Mouse (Mus musculus): ENCODE measurements around the gene Gm16867.
"Not testable (repeated sequence)": the region's sequence is repeated elsewhere in the genome, so short reads cannot be mapped to it uniquely, and the experiment has no call there.

DNA sequence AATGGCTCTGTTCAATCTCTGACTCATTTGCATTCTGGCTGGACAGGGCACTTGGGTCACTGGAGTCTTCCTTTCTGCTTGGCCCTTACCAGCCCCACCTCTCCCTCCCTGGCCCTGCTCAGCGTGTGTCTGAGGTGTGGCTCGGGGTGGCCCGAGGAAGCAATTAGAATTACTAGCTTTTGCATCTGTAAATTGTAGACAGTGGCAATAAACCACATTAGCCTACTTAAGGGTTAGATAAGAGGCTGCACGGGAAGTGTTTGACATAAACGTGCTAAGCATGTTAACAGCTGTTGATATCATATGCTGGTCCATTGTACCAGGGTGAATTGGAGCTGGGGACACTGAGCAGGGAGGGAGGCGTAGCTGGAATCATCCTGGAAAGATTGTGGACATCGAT is 62.2 kb downstream of the Gm16867 start:
- not testable (repeated sequence) for TF ChIP-seq TAL1, GATA1 (IDR thresholded peaks at IDR 0.05; ENCODE audit: low read length)
